Mouse (Mus musculus) limb, embryonic 14.5 days (tissue): Measurements from ENCODE around the gene Rtn2. TPM values are rescaled to one million over a fixed set of nuclear protein-coding genes. Genes with fewer than 3 reads are reported as not detected.

Experiments
- ATAC-seq: fragments of 200-750 bp; cut with Nextera tagmentation; 2 replicates; pipeline ENCODE4 v1.8.0; 2017; ENCODE audit warnings: low read depth, moderate number of reproducible peaks, moderate TSS enrichment; ENCODE audit not compliant: low FRiP score
- DNase-seq: peaks from one replicate; pipeline ENCODE4 v3.0.0-alpha.2; 2015; ENCODE audit warnings: low spot score
- H3K27ac ChIP-seq: fragments of 300-500 bp; sonication (generic); replicated peaks from 2 replicates; pipeline ENCODE4 v1.5.1; 2014; ENCODE audit warnings: low read depth, mild to moderate bottlenecking, low read length, moderate library complexity, mixed read lengths
- H3K27me3 ChIP-seq: fragments of 300-500 bp; sonication (generic); 2 replicates; pipeline ENCODE4 v1.6.1; 2014; ENCODE audit warnings: low read length, mixed read lengths; ENCODE audit not compliant: control insufficient read depth, insufficient read depth
- H3K36me3 ChIP-seq: fragments of 300-500 bp; sonication (generic); 2 replicates; pipeline ENCODE4 v1.6.1; 2014; ENCODE audit warnings: mild to moderate bottlenecking, low read length, moderate library complexity, mixed read lengths; ENCODE audit not compliant: control insufficient read depth, insufficient read depth
- H3K4me1 ChIP-seq: fragments of 300-500 bp; sonication (generic); 2 replicates; pipeline ENCODE4 v1.6.1; 2014; ENCODE audit warnings: antibody characterized with exemption, low read length, mixed read lengths; ENCODE audit not compliant: control insufficient read depth, insufficient read depth
- H3K4me2 ChIP-seq: fragments of 300-500 bp; sonication (generic); replicated peaks from 2 replicates; pipeline ENCODE4 v1.6.1; 2014; ENCODE audit warnings: low read depth, mild to moderate bottlenecking, low read length, moderate library complexity; ENCODE audit not compliant: severe bottlenecking
- H3K4me3 ChIP-seq: fragments of 300-500 bp; sonication (generic); replicated peaks from 2 replicates; pipeline ENCODE4 v1.5.1; 2014; ENCODE audit warnings: low read length
- H3K9ac ChIP-seq: fragments of 300-500 bp; sonication (generic); 2 replicates; pipeline ENCODE4 v1.6.1; 2014; ENCODE audit warnings: mild to moderate bottlenecking, low read depth, low read length, moderate library complexity; ENCODE audit not compliant: severe bottlenecking
- H3K9me3 ChIP-seq: fragments of 300-500 bp; sonication (generic); 2 replicates; pipeline ENCODE4 v1.6.1; 2016; ENCODE audit warnings: low read length; ENCODE audit not compliant: control insufficient read depth
- POLR2A ChIP-seq: fragments of 200-500 bp; IDR thresholded peaks from 2 replicates; pipeline ENCODE4 v1.8.0; 2012; ENCODE audit warnings: inconsistent platforms, mild to moderate bottlenecking, moderate library complexity, borderline replicate concordance; ENCODE audit not compliant: insufficient read depth, insufficient read length; ENCODE audit errors: extremely low read depth
- WGBS: fragments of 180-500 bp; shearing (Covaris S2); extraction: QIAGEN DNeasy Blood & Tissue Kit; methylation state at CpG from one replicate; pipeline ENCODE4 v1.1.7; 2014; 5-methylcytosine and 5-hydroxymethylcytosine counted together
- polyA plus RNA-seq, 2 experiments: library from polyadenylated mRNA; depleted of rRNA in 1 of 2; stranded (reverse) in 1 of 2; unstranded in 1 of 2; fragments of >200 nt; fragmentation: Nextera tagmentation in 1 of 2; extraction: Ambion mirVana in 1 of 2; gene quantifications; 2 replicates each; pipeline versions ENCODE4 v1.2.1 to v1.2.3; 2012 to 2014

The Rtn2 gene
- polyA plus RNA-seq, 2 experiments: 30.6 to 44.3 TPM

DNA sequence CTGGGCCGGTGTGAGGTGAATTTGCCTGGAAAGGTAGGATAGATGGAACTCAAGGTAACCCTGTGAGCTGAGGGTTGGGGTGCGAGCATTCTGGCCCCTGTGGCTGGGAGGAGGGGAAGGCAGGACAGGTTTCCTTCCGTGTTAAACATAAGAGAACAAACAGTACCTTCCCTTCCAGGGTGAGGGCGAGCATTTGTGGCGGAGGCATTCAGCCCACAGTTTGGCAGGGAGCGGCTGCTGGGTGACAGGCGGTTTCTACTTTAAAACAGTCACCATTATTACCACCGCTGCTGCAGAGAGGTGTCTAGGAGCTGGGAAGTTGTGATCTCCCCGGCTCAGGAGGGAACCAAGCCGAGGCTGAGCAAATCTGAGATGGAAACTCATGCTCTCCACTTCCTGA, 54.7 kb downstream of the Rtn2 start:
- Histone ChIP-seq H3K27me3 (peaks cover 7% of the 10 kb centered on the region; the same call in 1 of the 2 replicates), H3K9me3 (no peaks in the 10 kb centered on the region), H3K4me3 (no peak overlapping the region), H3K27ac (no peak overlapping the region), H3K36me3 (no peaks in the 10 kb centered on the region), H3K4me1 (peaks cover 10% of the 10 kb centered on the region; the same call in 1 of the 2 replicates), H3K4me2 (no peak overlapping the region), H3K9ac (no peak overlapping the region)
- no peak for TF ChIP-seq POLR2A
- ATAC-seq (no peak), DNase-seq (no peak)
- WGBS: 64% methylated on average over 10 of the region's 10 CpGs

DNA sequence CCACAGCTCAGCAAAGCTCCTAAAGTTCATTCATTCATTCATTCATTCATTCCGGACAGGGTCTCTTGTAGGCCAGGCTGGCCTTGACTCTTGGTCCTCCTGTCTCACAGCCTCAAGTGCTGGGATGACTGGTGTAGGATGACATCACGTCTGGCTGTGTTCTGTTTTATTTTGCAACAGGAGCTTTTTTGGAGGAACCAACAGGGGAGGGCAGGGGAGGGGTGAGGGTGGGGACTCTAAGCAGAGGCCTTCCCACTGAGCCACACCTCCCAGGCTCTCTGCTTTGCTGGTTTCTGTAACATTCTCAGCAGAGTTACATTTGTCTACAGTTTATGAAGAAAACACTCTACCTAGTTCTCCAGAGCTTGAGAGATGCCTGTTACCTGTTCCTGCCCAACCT, 55.6 kb downstream of the Rtn2 start:
- Histone ChIP-seq H3K4me2 (no peak overlapping the region), H3K9me3 (no peaks in the 10 kb centered on the region), H3K36me3 (no peaks in the 10 kb centered on the region), H3K27me3 (peaks cover 7% of the 10 kb centered on the region; the same call in 1 of the 2 replicates), H3K4me1 (peaks cover 12% of the 10 kb centered on the region; the same call in 1 of the 2 replicates), H3K4me3 (no peak overlapping the region), H3K27ac (no peak overlapping the region), H3K9ac (no peak overlapping the region)
- ATAC-seq (no peak), DNase-seq (no peak)
- TF ChIP-seq POLR2A: no peak
- 42% methylated on average over 2 of the region's 2 CpGs for WGBS

DNA sequence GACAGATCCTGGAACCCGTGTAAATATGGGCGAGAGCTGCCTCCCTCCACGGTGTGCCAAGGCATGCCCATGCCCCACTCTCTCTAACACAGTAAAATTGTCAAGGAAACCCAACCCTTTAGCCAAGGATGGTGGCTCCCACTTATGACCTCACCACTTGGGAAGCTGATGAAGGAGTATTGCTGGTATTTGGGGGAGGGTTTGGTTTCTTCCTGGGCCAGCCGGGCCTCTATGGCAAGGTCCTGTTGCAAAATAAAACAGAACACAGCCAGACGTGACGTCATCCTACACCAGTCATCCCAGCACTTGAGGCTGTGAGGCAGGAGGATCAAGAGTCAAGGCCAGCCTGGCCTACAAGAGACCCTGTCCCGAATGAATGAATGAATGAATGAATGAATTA, 56.2 kb downstream of the Rtn2 start:
- H3K9ac ChIP-seq: no peak overlapping the region
- ATAC-seq (no peak), DNase-seq (no peak)
- H3K27ac ChIP-seq: no peak overlapping the region
- no peaks in the 10 kb centered on the region for H3K9me3 ChIP-seq
- no peak for TF ChIP-seq POLR2A
- H3K27me3 ChIP-seq: peaks cover 7% of the 10 kb centered on the region; the same call in 1 of the 2 replicates
- no peak overlapping the region for H3K4me3 ChIP-seq
- WGBS: 65% methylated on average over 7 of the region's 7 CpGs
- H3K4me1 ChIP-seq: peaks cover 12% of the 10 kb centered on the region; the same call in 1 of the 2 replicates
- H3K4me2 ChIP-seq: no peak overlapping the region
- no peaks in the 10 kb centered on the region for H3K36me3 ChIP-seq

DNA sequence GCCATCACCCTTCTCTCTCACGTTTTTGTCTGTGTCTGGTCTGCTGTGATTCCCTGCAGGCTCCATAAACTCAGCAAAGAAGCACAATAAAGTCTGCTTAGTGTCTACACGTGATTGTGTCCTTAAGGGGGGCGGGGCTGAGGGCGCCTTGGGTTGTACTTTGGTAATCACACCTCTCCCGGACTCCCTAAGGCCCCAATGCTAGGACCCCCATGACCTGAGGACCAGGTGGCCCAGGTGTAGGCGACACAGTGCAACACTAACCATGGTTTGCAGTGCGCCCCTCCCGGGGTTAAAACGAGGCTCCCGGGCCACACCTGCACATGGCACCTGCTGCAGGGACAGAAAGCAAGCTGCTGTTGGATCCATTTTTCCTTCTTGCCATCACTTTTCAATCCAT, 58.8 kb downstream of the Rtn2 start:
- Histone ChIP-seq H3K4me1 (peaks cover 23% of the 10 kb centered on the region), H3K4me3 (peak overlapping the region; percentile 46), H3K4me2 (peak overlapping the region; percentile 91), H3K9ac (no peak overlapping the region), H3K27me3 (peaks cover 7% of the 10 kb centered on the region; the same call in 1 of the 2 replicates), H3K27ac (no peak overlapping the region), H3K9me3 (no peaks in the 10 kb centered on the region), H3K36me3 (no peaks in the 10 kb centered on the region; the same call in 1 of the 2 replicates)
- TF ChIP-seq POLR2A: no peak
- WGBS: 11% methylated on average over 10 of the region's 10 CpGs
- ATAC-seq (no peak), DNase-seq (no peak)

DNA sequence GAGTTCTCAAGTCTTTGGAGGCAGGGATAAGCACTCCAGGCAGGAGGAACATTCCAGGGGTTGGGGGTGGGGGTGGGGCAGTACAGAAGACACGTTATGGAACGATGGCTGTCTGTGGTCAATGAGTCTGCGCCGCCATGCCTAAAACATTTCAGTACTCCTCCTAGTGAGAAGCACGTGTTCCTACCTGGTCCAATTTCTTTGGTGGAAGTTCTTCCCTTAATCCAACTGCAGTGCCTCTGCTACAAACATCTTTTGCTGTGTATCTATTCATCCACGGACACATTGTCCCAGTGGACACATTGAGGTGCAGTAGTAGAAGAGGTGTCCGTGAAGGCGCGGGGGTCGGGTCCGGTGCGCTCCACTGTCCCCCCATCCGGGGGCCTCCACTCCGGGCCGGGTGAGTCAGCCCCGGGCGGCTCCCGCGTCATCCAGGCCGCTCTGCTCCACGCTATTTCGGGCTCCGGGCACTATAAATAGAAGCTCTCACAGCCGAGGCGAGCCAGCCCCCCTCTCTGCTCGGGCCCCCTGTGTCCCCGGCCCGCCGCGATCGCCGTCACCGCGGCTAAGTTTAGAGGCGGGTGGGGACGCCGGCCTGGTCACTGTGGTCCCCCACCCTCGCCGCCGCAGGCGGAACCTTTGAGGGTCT, 59.5 kb downstream of the Rtn2 start:
- Histone ChIP-seq H3K36me3 (peaks cover 1% of the 10 kb centered on the region; the same call in 1 of the 2 replicates), H3K4me1 (peaks cover 23% of the 10 kb centered on the region), H3K27me3 (peaks cover 7% of the 10 kb centered on the region; the same call in 1 of the 2 replicates), H3K4me3 (peak overlapping the region; percentile 46), H3K4me2 (peak overlapping the region; percentile 91), H3K9ac (peak overlapping the region; percentile 55), H3K9me3 (no peaks in the 10 kb centered on the region), H3K27ac (no peak overlapping the region)
- WGBS: 1% methylated on average over 39 of the region's 41 CpGs
- TF ChIP-seq POLR2A: no peak
- ATAC-seq: peak; percentile 9; the same call in 1 of the 2 replicates
- DNase-seq: no peak
